Mouse (Mus musculus) C2C12 (cell line): ENCODE results near the gene Aox2. TPM values are rescaled to one million over a fixed set of nuclear protein-coding genes. Genes with fewer than 3 reads are reported as not detected.

Experiments used
- H3K27me3 ChIP-seq: one replicate; pipeline ENCODE4 v1.6.1; 2011; ENCODE audit not compliant: control insufficient read depth, insufficient read depth, insufficient read length
- H3K36me3 ChIP-seq: one replicate; pipeline ENCODE4 v1.6.1; 2011; ENCODE audit not compliant: control insufficient read depth, insufficient read depth
- H3K4me3 ChIP-seq: one replicate; pipeline ENCODE4 v1.5.1; 2011; ENCODE audit warnings: mild to moderate bottlenecking, control low read depth; ENCODE audit not compliant: poor library complexity, insufficient read depth, severe bottlenecking
- H3K79me2 ChIP-seq: one replicate; pipeline ENCODE4 v1.6.1; 2011; ENCODE audit not compliant: control insufficient read depth, insufficient read depth
- H3K79me3 ChIP-seq: one replicate; pipeline ENCODE4 v1.6.1; 2011; ENCODE audit warnings: low read depth, control low read depth
- H3ac ChIP-seq: one replicate; pipeline ENCODE3; 2011; ENCODE audit warnings: low read depth; ENCODE audit not compliant: control insufficient read depth, insufficient read length
- CEBPB ChIP-seq: IDR thresholded peaks from one replicate; pipeline ENCODE4 v1.6.1; 2011; ENCODE audit warnings: low read depth, mild to moderate bottlenecking, control low read depth, moderate library complexity
- CTCF ChIP-seq: IDR thresholded peaks from one replicate; pipeline ENCODE4 v1.5.1; 2011; ENCODE audit not compliant: control insufficient read depth, insufficient read depth, insufficient read length
- FOSL1 ChIP-seq: IDR thresholded peaks from one replicate; pipeline ENCODE4 v1.8.0; 2011; ENCODE audit warnings: mild to moderate bottlenecking, low read length; ENCODE audit not compliant: poor library complexity, insufficient read depth, severe bottlenecking
- MAX ChIP-seq: IDR thresholded peaks from one replicate; pipeline ENCODE4 v1.6.1; 2011; ENCODE audit warnings: mild to moderate bottlenecking, control low read depth
- MYOD1 ChIP-seq: IDR thresholded peaks from one replicate; pipeline ENCODE4 v1.6.1; 2011; ENCODE audit warnings: low read depth; ENCODE audit not compliant: control insufficient read depth, insufficient read length
- MYOG ChIP-seq: IDR thresholded peaks from one replicate; pipeline ENCODE4 v1.6.1; 2011; ENCODE audit not compliant: control insufficient read depth, insufficient read length; ENCODE audit errors: extremely low read depth
- USF1 ChIP-seq: IDR thresholded peaks from one replicate; pipeline ENCODE4 v1.6.1; 2011; ENCODE audit warnings: low read depth, mild to moderate bottlenecking, control low read depth, moderate library complexity
- polyA plus RNA-seq: library from polyadenylated mRNA; unstranded; fragments of >200 nt; fragmentation: generic; extraction: Trizol; gene quantifications from one replicate; pipeline ENCODE4 v1.2.1, GENCODE M21; 2012; ENCODE audit warnings: missing spikeins

Aox2 gene
- polyA plus RNA-seq, 1 experiment = not detected

- TF ChIP-seq CTCF = no peak
- no peak overlapping the region for H3ac ChIP-seq
- H3K79me2 ChIP-seq = no peaks in the 10 kb centered on the region
- H3K4me3 ChIP-seq = no peak overlapping the region
- no peaks in the 10 kb centered on the region for H3K36me3 ChIP-seq
- no peaks in the 10 kb centered on the region for H3K27me3 ChIP-seq
- H3K79me3 ChIP-seq = no peaks in the 10 kb centered on the region
These were observed 30.5 kb downstream of the Aox2 start for GRCm38 (mm10) chr1:58308594-58308993.

- TF ChIP-seq MYOG (no peak), USF1 (no peak), MAX (no peak), CTCF (no peak), FOSL1 (no peak), MYOD1 (no peak)
- Histone ChIP-seq H3K79me2 (no peaks in the 10 kb centered on the region), H3ac (no peak overlapping the region), H3K27me3 (no peaks in the 10 kb centered on the region), H3K36me3 (no peaks in the 10 kb centered on the region), H3K79me3 (no peaks in the 10 kb centered on the region), H3K4me3 (no peak overlapping the region)
These were observed 31.7 kb downstream of the Aox2 start for GRCm38 (mm10) chr1:58309853-58310252.

- Histone ChIP-seq H3K79me2 (no peaks in the 10 kb centered on the region), H3K36me3 (no peaks in the 10 kb centered on the region), H3K4me3 (no peak overlapping the region), H3K27me3 (no peaks in the 10 kb centered on the region), H3K79me3 (no peaks in the 10 kb centered on the region), H3ac (no peak overlapping the region)
- TF ChIP-seq CTCF (no peak), CEBPB (no peak)
These were observed 33.2 kb downstream of the Aox2 start for GRCm38 (mm10) chr1:58311221-58311864.

- TF ChIP-seq USF1 (no peak), FOSL1 (no peak), CTCF (no peak)
- H3ac ChIP-seq = no peak overlapping the region
- no peak overlapping the region for H3K4me3 ChIP-seq
These were observed 35.0 kb downstream of the Aox2 start for GRCm38 (mm10) chr1:58313173-58313572.

GRCm38 (mm10) chr1:58315532-58315931 lies 37.4 kb downstream of the Aox2 start:
- H3K79me3 ChIP-seq = no peaks in the 10 kb centered on the region
- H3K27me3 ChIP-seq = no peaks in the 10 kb centered on the region
- no peak overlapping the region for H3ac ChIP-seq
- TF ChIP-seq MYOD1 (no peak), CTCF (no peak), MYOG (no peak), MAX (no peak)
- no peak overlapping the region for H3K4me3 ChIP-seq
- H3K36me3 ChIP-seq = no peaks in the 10 kb centered on the region
- no peaks in the 10 kb centered on the region for H3K79me2 ChIP-seq

More at GRCm38 (mm10) chr1:58313173-58313572, 35.0 kb downstream of the Aox2 start:
- Histone ChIP-seq H3K27me3 (no peaks in the 10 kb centered on the region), H3K79me2 (no peaks in the 10 kb centered on the region), H3K79me3 (no peaks in the 10 kb centered on the region), H3K36me3 (no peaks in the 10 kb centered on the region)

GRCm38 (mm10) chr1:58333222-58333621 lies 55.1 kb downstream of the Aox2 start:
- Histone ChIP-seq H3K79me2 (no peaks in the 10 kb centered on the region), H3K4me3 (no peak overlapping the region), H3ac (no peak overlapping the region), H3K27me3 (no peaks in the 10 kb centered on the region), H3K36me3 (no peaks in the 10 kb centered on the region), H3K79me3 (no peaks in the 10 kb centered on the region)
- no peak for TF ChIP-seq CEBPB
- TF ChIP-seq CTCF = no peak
- TF ChIP-seq MYOD1 = no peak
- TF ChIP-seq USF1 = no peak
- TF ChIP-seq MAX = no peak
- no peak for TF ChIP-seq FOSL1
- no peak for TF ChIP-seq MYOG
